Mouse (Mus musculus) layer of hippocampus, adult 2 months (tissue): ENCODE data around the gene Grik3. TPM values are rescaled to one million over a fixed set of nuclear protein-coding genes. Genes with fewer than 3 reads are reported as not detected.

Source experiments
- DNase-seq, 2 experiments: peaks; one replicate each; pipeline ENCODE4 v3.0.0; 2022; ENCODE audit warnings: low spot score in 2 of 2
- H3K27ac ChIP-seq: fragments of 200-600 bp; 2 replicates; pipeline ENCODE4 v1.8.1; 2022
- H3K4me3 ChIP-seq: fragments of 200-600 bp; 2 replicates; pipeline ENCODE4 v1.8.1; 2022; ENCODE audit warnings: mild to moderate bottlenecking
- CTCF ChIP-seq: fragments of 200-600 bp; conservative IDR thresholded peaks from 2 replicates; pipeline ENCODE4 v1.8.1; 2022; ENCODE audit warnings: antibody characterized with exemption, mild to moderate bottlenecking, moderate library complexity
- total RNA-seq, 2 experiments: library from RNA; stranded (reverse); gene quantifications; 2 replicates each; pipeline ENCODE4 v1.2.3; 2021

The Grik3 gene
- total RNA-seq, 2 experiments from 2014 or later, result 24.8 to 25.3 TPM

GRCm38 (mm10) chr4:125663262-125663661 is 172.8 kb downstream of the Grik3 start:
- no peak overlapping the region for H3K27ac ChIP-seq
- H3K4me3 ChIP-seq, result no peak overlapping the region
- TF ChIP-seq CTCF, result no peak
- no peak for DNase-seq

GRCm38 (mm10) chr4:125665955-125666354 is 175.5 kb downstream of the Grik3 start:
- no peak for TF ChIP-seq CTCF
- DNase-seq, result no peak
- H3K4me3 ChIP-seq, result no peak overlapping the region
- no peak overlapping the region for H3K27ac ChIP-seq

- Histone ChIP-seq H3K4me3 (no peak overlapping the region), H3K27ac (no peak overlapping the region)
- peak in 1 of 2 experiments; percentile 16 for DNase-seq
- no peak for TF ChIP-seq CTCF
These were observed 191.5 kb downstream of the Grik3 start for GRCm38 (mm10) chr4:125682007-125682406.

- Histone ChIP-seq H3K4me3 (no peak overlapping the region), H3K27ac (no peak overlapping the region)
- no peak for TF ChIP-seq CTCF
- no peak for DNase-seq
These were observed 196.6 kb downstream of the Grik3 start for GRCm38 (mm10) chr4:125687078-125687477.

GRCm38 (mm10) chr4:125695431-125695830 is 204.9 kb downstream of the Grik3 start:
- DNase-seq, result no peak
- TF ChIP-seq CTCF, result no peak
- Histone ChIP-seq H3K4me3 (no peak overlapping the region), H3K27ac (no peak overlapping the region)

- H3K27ac ChIP-seq, result no peak overlapping the region
- H3K4me3 ChIP-seq, result no peak overlapping the region
- TF ChIP-seq CTCF, result no peak
- DNase-seq, result no peak
These were observed 205.9 kb downstream of the Grik3 start for GRCm38 (mm10) chr4:125696182-125696939.

- no peak overlapping the region for H3K27ac ChIP-seq
- H3K4me3 ChIP-seq, result no peak overlapping the region
- no peak for DNase-seq
- no peak for TF ChIP-seq CTCF
These were observed 207.1 kb downstream of the Grik3 start for GRCm38 (mm10) chr4:125697626-125698025.

GRCm38 (mm10) chr4:125699056-125699455 is 208.6 kb downstream of the Grik3 start:
- Histone ChIP-seq H3K27ac (no peak overlapping the region), H3K4me3 (no peak overlapping the region)
- no peak for TF ChIP-seq CTCF
- DNase-seq, result no peak

- H3K27ac ChIP-seq, result no peak overlapping the region
These were observed 209.8 kb downstream of the Grik3 start for GRCm38 (mm10) chr4:125700331-125700730.

GRCm38 (mm10) chr4:125702607-125703309 is 212.3 kb downstream of the Grik3 start:
- peak; percentile 93 for DNase-seq
- Histone ChIP-seq H3K27ac (peak overlapping the region; percentile 90), H3K4me3 (no peak overlapping the region)
- no peak for TF ChIP-seq CTCF

More at GRCm38 (mm10) chr4:125700331-125700730, 209.8 kb downstream of the Grik3 start:
- DNase-seq, result peak in 1 of 2 experiments; percentile 48
- H3K4me3 ChIP-seq, result no peak overlapping the region
- no peak for TF ChIP-seq CTCF

- peak; percentile 62 to 69 for DNase-seq
- TF ChIP-seq CTCF, result peak; percentile 92
- H3K27ac ChIP-seq, result peak overlapping the region; percentile 90
- no peak overlapping the region for H3K4me3 ChIP-seq
These were observed 212.8 kb downstream of the Grik3 start for GRCm38 (mm10) chr4:125703310-125703690.

- Histone ChIP-seq H3K27ac (no peak overlapping the region), H3K4me3 (no peak overlapping the region)
- no peak for TF ChIP-seq CTCF
- peak; percentile 21 to 25 for DNase-seq
These were observed 215.2 kb downstream of the Grik3 start for GRCm38 (mm10) chr4:125705746-125706145.

GRCm38 (mm10) chr4:125709716-125710115 is 219.2 kb downstream of the Grik3 start:
- Histone ChIP-seq H3K4me3 (no peak overlapping the region), H3K27ac (no peak overlapping the region)
- TF ChIP-seq CTCF, result no peak
- no peak for DNase-seq
